Mouse (Mus musculus) granulocyte monocyte progenitor cell, adult 5-6 weeks (primary cell): ENCODE results near the gene Tes. TPM values are rescaled to one million over a fixed set of nuclear protein-coding genes. Genes with fewer than 3 reads are reported as not detected.

Experiments
- ATAC-seq: replicated peaks from 2 replicates; pipeline ENCODE4 v1.8.0; 2016; ENCODE audit warnings: mild to moderate bottlenecking, moderate TSS enrichment, inconsistent platforms; ENCODE audit not compliant: poor library complexity, severe bottlenecking
- total RNA-seq, 2 experiments: library from RNA; stranded (forward) in 1 of 2; stranded (reverse) in 1 of 2; fragments of 200-712, 200-1000 nt in 1 of 2; fragments of >200 nt in 1 of 2; fragmentation: Nextera tagmentation in 1 of 2; gene quantifications; 2 replicates each; pipeline ENCODE4 v1.2.3; 2014 to 2017

Tes gene
- total RNA-seq, 2 experiments from 2014 or later: 37.4 to 47.5 TPM

DNA sequence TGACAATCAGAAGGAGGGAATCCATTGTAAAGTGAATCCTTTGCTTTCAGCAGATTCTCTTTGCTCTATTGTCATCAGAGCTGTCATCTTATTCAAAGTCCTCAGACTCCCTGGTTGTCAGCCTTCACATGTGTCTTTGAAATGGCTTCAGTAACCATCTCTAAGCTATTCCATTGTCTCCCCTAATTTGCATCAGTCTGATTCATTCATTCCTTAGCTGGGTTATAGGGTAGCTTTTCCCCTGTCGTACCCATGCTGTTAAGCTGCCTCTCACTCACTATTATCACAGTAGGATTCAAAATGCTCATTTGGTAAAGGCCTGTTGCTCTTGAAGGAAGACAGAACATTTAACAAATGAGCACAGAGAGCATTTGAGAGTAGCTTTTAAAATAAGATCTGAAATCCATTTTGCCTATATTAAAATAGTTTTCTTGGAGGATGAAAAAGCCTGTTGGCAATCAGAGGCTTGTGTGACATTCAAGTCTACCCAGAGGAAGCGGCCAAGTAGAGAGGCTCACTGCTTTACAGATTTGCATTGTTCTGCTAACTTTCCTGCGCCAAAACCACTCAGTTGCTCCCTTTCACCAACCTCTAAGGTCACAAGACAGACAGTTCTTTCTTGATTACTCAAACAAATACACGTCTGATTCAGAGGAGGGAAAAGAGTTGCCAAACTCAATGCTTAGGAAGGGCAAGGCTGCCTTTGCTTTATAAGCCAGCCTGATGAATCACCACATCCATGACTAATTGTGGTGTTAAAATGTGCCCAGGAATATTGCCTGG, 77.8 kb downstream of the Tes start:
- ATAC-seq: no peak

DNA sequence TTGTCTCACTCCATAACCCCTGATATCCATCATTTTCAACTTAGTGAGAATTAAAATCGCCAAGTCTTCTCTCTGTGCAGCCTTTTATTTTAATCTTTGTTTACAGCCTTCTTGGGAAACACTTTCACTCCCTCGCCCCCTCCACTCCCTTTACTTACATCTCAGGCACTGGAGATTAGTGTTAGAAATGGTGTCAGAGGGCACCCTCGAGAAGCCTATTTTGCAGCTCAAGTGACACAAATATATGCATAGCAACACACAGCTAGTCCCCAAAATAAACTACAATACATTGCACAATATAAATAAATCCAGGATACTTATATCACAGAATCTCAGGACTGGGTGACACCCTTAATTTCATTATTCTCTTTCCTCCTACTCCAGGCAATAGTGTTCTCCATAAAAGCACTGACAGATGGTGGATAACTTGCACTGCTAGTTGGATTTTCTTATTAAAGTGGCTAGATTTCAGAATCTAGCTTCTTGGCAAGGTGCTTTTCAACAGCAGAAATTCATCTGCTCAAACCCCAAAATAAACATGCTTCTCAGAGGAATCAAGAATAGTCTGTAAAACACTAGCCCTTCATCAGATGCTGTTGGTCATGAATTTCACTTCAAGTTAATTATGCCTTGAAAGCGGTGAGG, 86.2 kb downstream of the Tes start:
- ATAC-seq: no peak

DNA sequence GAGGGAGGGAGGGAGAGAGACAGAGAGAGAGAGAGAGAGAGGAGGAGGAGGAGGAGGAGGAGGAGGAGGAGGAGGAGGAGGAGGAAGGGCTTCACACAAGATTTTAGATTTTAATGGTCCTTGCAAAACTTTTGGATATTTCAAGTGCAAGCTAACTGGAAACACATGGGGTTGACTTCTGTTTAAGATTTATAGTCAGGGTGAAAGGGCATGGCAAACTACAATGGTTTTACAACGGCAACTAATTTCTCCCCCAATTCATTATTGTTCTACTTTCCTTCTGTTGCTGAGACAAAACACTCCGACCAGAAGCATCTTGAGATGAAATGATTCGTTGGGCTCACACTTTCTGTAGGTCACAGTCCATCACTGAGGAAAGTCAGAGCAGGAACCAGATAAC, 87.6 kb downstream of the Tes start:
- no peak for ATAC-seq

Other genes with a start within 250 kb of the Tes start
- 99.3 and 111 TPM in 2 replicates for gene Tfec, start 166.7 kb upstream of the Tes start, total RNA-seq (2014; fragmentation: Nextera tagmentation)
- gene Tfec, start 166.7 kb upstream of the Tes start, total RNA-seq (2017): 129 and 130 TPM in 2 replicates
- 1.1 and 1.5 TPM in 2 replicates for gene Cav2, start 216.0 kb downstream of the Tes start, total RNA-seq (2014; fragmentation: Nextera tagmentation)
- 0.57 and 0.82 TPM in 2 replicates for gene Cav2, start 216.0 kb downstream of the Tes start, total RNA-seq (2017)
- gene Cav1, start 241.2 kb downstream of the Tes start, total RNA-seq (2014; fragmentation: Nextera tagmentation): not detected in 2 replicates
- gene Cav1, start 241.2 kb downstream of the Tes start, total RNA-seq (2017): not detected in 2 replicates